Mouse (Mus musculus) CH12.LX (cell line): ENCODE measurements at regions not wholly inside any gene's neighbourhood (a gene's known extent, or its start where the extent isn't known, plus 50 kb on each side); places are given as distances from the start of the nearest gene placed in this dataset.

Source experiments
- DNase-seq: peaks from one replicate; pipeline ENCODE4 v3.0.0-alpha.2; 2013; ENCODE audit errors: extremely low read depth
- H3K27ac ChIP-seq: 2 replicates; pipeline ENCODE4 v1.5.1; 2012; ENCODE audit warnings: low read depth, mild to moderate bottlenecking, control low read depth, moderate library complexity; ENCODE audit not compliant: insufficient read depth
- H3K27me3 ChIP-seq: replicated peaks from 2 replicates; pipeline ENCODE3; 2012; ENCODE audit warnings: inconsistent platforms
- H3K36me3 ChIP-seq, 2 experiments: replicated peaks in 1 of 2; 2 replicates each; pipeline versions ENCODE3 to v1.6.1; 2012; ENCODE audit warnings: inconsistent platforms in 1 of 2, low read length in 1 of 2, mild to moderate bottlenecking in 1 of 2, mixed read lengths in 1 of 2, moderate library complexity in 1 of 2; ENCODE audit not compliant: control insufficient read depth in 1 of 2, insufficient read depth in 1 of 2
- H3K4me1 ChIP-seq, 2 experiments: 2 replicates each; pipeline ENCODE4 v1.6.1; 2012; ENCODE audit warnings: inconsistent platforms in 1 of 2, moderate library complexity in 1 of 2; ENCODE audit not compliant: insufficient read depth in 2 of 2, control insufficient read depth in 1 of 2
- H3K4me2 ChIP-seq: 2 replicates; pipeline ENCODE4 v1.6.1; 2012; ENCODE audit warnings: low read depth, mild to moderate bottlenecking, control low read depth; ENCODE audit not compliant: poor library complexity, insufficient read depth, severe bottlenecking
- H3K4me3 ChIP-seq, 3 experiments: fragments of 150-350 bp in 1 of 3; sonication (generic) in 1 of 3; replicated peaks in 1 of 3; 2 replicates each; pipeline versions ENCODE3 to v1.5.1; 2011 to 2012; ENCODE audit warnings: low read depth in 2 of 3, low read length in 2 of 3, mild to moderate bottlenecking in 2 of 3, moderate library complexity in 2 of 3, control low read depth in 1 of 3, improper control_type of control experiment in 1 of 3, inconsistent platforms in 1 of 3, mixed read lengths in 1 of 3; ENCODE audit not compliant: poor library complexity in 1 of 3
- H3K79me2 ChIP-seq: replicated peaks from 2 replicates; pipeline ENCODE4 v1.6.1; 2012; ENCODE audit warnings: mild to moderate bottlenecking, moderate library complexity; ENCODE audit not compliant: control insufficient read depth, poor library complexity, insufficient read depth, severe bottlenecking; ENCODE audit errors: extremely low read depth
- H3K9ac ChIP-seq: 2 replicates; pipeline ENCODE4 v1.6.1; 2012; ENCODE audit warnings: low read depth, mild to moderate bottlenecking, control low read depth, moderate library complexity; ENCODE audit not compliant: insufficient read depth
- H3K9me3 ChIP-seq: replicated peaks from 2 replicates; pipeline ENCODE3; 2012; ENCODE audit warnings: low read length, inconsistent platforms, mixed read lengths
- CHD2 ChIP-seq: IDR thresholded peaks from 2 replicates; pipeline ENCODE4 v1.6.1; 2011; ENCODE audit warnings: low read length, improper control_type of control experiment
- GABPA ChIP-seq: IDR thresholded peaks from 2 replicates; pipeline ENCODE4 v1.6.1; 2012; ENCODE audit warnings: low read depth, low read length, improper control_type of control experiment, inconsistent platforms; ENCODE audit not compliant: insufficient replicate concordance
- JUN ChIP-seq: IDR thresholded peaks from 2 replicates; pipeline ENCODE4 v1.6.1; 2011; ENCODE audit warnings: low read depth, mild to moderate bottlenecking, low read length, improper control_type of control experiment, moderate library complexity; ENCODE audit not compliant: insufficient read depth
- KAT2A ChIP-seq: IDR thresholded peaks from 2 replicates; pipeline ENCODE4 v1.6.1; 2012; ENCODE audit warnings: low read length, improper control_type of control experiment, inconsistent platforms; ENCODE audit not compliant: insufficient replicate concordance
- MAFK ChIP-seq: IDR thresholded peaks from 2 replicates; pipeline ENCODE4 v1.6.1; 2011; ENCODE audit warnings: low read length, improper control_type of control experiment; ENCODE audit not compliant: insufficient replicate concordance
- MAZ ChIP-seq: IDR thresholded peaks from 2 replicates; pipeline ENCODE4 v1.6.1; 2012; ENCODE audit warnings: low read depth, mild to moderate bottlenecking, inconsistent platforms, low read length, improper control_type of control experiment, moderate library complexity
- MXI1 ChIP-seq: IDR thresholded peaks from 2 replicates; pipeline ENCODE4 v1.6.1; 2011; ENCODE audit warnings: mild to moderate bottlenecking, low read depth, low read length, improper control_type of control experiment
- MYC ChIP-seq: IDR thresholded peaks from 2 replicates; pipeline ENCODE4 v1.6.1; 2011; ENCODE audit warnings: low read depth, mild to moderate bottlenecking, improper control_type of control experiment, low read length
- NELFE ChIP-seq: IDR thresholded peaks from 2 replicates; pipeline ENCODE4 v1.6.1; 2011; ENCODE audit warnings: low read depth, low read length, improper control_type of control experiment
- PAX5 ChIP-seq: IDR thresholded peaks from 2 replicates; pipeline ENCODE4 v1.6.1; 2012; ENCODE audit warnings: low read length, inconsistent platforms, mixed read lengths
- POLR2A ChIP-seq: IDR thresholded peaks from 2 replicates; pipeline ENCODE4 v1.6.1; 2011; ENCODE audit warnings: low read depth, mild to moderate bottlenecking, improper control_type of control experiment, low read length
- POLR2AphosphoS2 ChIP-seq: IDR thresholded peaks from 2 replicates; pipeline ENCODE4 v1.6.1; 2011; ENCODE audit warnings: low read depth, low read length, improper control_type of control experiment
- ZC3H11A ChIP-seq: IDR thresholded peaks from 2 replicates; pipeline ENCODE4 v1.6.1; 2012; ENCODE audit warnings: low read depth, mild to moderate bottlenecking, inconsistent platforms, low read length, improper control_type of control experiment
- ZNF384 ChIP-seq: IDR thresholded peaks from 2 replicates; pipeline ENCODE4 v1.6.1; 2012; ENCODE audit warnings: low read depth, low read length, improper control_type of control experiment, inconsistent platforms
- dilution Hi-C: fragments of 300-500 bp; cut with MboI; formaldehyde crosslinking; loops from 2 replicates; pipeline ENCODE4 v1.14.3; 2020; ENCODE audit warnings: low sequenced_read_pairs; ENCODE audit not compliant: extremely low pct_unique_long_range_greater_than_20kb, extremely low pct_ligation_motif_present
- in situ Hi-C: fragments of 300-500 bp; cut with MboI; formaldehyde crosslinking; loops from 3 replicates; pipeline ENCODE4 v1.14.3; 2019; ENCODE audit warnings: low sequenced_read_pairs, low pct_ligation_motif_present, low pct_unique_long_range_greater_than_20kb, mixed read lengths

GRCm38 (mm10) chr8:82184022-82184421 is 219.0 kb downstream of the Il15 start:
- H3K36me3 ChIP-seq, result no peaks in the 10 kb centered on the region
- no peaks in the 10 kb centered on the region for H3K27me3 ChIP-seq
- H3K4me1 ChIP-seq, result no peaks in the 10 kb centered on the region
- no peak overlapping the region for H3K4me3 ChIP-seq
- TF ChIP-seq KAT2A (no peak), MAZ (no peak), POLR2AphosphoS2 (no peak), PAX5 (no peak), MYC (no peak), JUN (no peak), ZNF384 (no peak), POLR2A (no peak), GABPA (no peak), NELFE (no peak), MXI1 (no peak), ZC3H11A (no peak), MAFK (no peak), CHD2 (no peak)
- H3K79me2 ChIP-seq, result no peaks in the 10 kb centered on the region
- no peak overlapping the region for H3K4me2 ChIP-seq
- no peak overlapping the region for H3K9ac ChIP-seq
- H3K27ac ChIP-seq, result no peak overlapping the region
- dilution Hi-C loops (no loop called here), in situ Hi-C loops (no loop called here)
- no peaks in the 10 kb centered on the region for H3K9me3 ChIP-seq
- no peak for DNase-seq
